Mouse (Mus musculus) testis, postnatal 14 days (tissue): Measurements from ENCODE around the gene Lima1.
"Not testable (repeated sequence)": the region's sequence is repeated elsewhere in the genome, so short reads cannot be mapped to it uniquely, and the experiment has no call there.

ENCODE experiments used
- DNase-seq: peaks from one replicate; pipeline ENCODE4 v3.0.0; 2021; ENCODE audit warnings: low spot score

Gene Lima1

DNA sequence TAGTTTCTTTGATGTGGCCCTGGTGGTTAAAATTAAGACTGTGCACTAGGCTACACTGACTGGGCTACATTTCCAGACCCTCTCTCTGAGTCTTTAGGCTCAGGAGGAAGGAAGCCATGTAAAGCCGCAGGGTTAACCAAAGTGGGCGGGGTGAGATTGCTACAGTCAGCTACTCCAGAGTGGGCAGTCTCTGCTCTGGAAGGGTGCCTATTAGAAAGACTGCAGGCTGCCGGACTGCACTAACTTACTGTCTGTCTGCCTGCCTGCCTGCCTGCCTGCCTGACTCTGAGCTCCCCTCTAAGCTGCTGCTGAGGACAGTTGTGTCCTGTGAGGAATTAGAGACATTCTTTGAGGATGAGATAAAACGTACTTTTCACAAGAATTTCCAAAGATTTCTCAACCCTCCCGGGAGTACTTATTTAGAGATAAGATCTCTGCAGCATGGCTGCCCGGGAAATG, 72.0 kb downstream of the Lima1 start:
- DNase-seq = no peak

- no peak for DNase-seq
Observed at GRCm38 (mm10) chr15:99801885-99802572, 73.2 kb downstream of the Lima1 start.

GRCm38 (mm10) chr15:99799706-99800105, 75.5 kb downstream of the Lima1 start:
- no peak for DNase-seq

- no peak for DNase-seq
Observed at GRCm38 (mm10) chr15:99797898-99798297, 77.4 kb downstream of the Lima1 start.

DNA sequence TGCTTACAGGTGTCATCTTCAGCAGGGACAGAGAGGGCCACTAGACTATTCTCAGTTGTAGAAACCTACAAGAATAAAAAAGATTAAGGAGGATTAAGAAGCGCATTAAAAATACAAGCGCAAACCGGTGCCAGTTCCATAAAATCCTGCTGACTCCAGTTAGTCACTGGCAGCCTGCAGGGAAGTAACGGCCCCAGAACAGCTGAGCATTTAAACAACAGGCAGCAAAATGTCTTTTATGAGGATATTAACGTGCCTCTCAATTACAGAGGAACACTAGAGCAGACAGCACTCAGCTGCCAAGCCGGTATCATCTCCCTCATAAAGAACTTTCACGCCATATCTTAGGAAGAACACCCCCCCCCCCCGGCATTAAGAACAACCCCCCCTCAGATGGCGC, 78.5 kb downstream of the Lima1 start:
- no peak for DNase-seq

- no peak for DNase-seq
Observed at GRCm38 (mm10) chr15:99796066-99796465, 79.2 kb downstream of the Lima1 start.

DNA sequence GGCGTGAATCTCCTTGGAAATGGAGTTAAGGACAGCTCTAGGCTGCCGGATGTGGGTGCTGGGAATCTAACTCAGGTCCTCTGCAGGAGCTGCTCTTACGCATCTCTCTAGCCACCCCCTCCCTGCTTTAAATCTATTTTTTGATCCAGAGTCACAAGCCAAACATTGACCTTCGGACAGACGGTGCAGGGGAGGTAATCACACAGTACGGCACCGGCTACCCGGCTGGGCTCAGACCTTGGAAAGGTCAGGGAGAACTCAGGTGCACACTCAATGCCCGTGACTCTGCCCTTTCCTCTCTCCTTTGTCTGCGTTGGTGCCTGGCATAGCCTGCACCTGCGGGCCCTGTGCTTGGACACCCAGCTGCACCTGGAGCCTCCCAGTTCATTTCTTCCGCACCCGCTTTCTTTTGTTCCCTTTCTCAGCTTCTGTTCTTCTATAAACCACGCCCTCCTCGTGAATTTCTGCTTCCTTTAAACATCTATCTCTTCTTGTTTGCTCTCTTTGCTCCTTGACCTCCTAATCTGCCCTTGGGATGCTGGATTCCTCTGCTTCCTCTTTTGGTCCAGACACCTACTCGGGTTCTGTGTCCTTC, 82.9 kb downstream of the Lima1 start:
- DNase-seq = no peak

DNA sequence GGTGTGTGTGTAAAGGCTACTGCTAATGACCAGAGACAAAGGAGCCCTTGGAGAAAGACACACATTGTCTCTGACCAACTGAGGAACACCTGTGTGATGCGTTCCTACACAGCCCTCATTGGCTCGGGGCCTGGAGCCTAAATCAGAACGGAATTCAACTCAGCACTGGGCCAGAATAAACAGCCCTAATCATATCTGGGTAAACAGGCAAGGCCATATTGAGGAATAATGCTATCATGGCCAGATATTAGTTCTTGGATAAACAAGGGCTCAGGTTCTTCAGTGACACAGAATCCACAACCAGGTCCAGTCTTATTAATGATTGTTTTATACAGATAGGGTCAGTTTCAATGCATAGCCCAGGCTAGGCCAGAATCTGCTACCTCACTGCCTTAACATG, 84.3 kb downstream of the Lima1 start:
- no peak for DNase-seq

DNA sequence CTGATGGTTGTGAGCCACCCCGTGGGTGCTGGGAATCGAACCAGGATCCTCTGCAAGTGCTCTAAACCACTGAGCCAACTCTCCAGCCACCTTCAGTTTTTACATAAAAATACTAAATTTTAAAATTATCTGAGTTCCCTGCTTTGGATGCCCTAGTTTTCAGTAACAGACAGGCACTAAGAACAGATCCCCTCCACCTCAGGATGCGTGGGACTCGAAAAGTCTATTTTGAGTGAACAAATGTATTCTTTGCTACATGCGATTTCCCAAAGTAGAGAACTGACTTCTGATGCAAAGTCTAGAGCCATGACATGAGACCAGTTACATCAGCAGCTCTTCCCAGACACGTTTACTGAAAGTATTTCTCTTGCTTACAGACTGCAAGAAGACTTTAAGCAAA, 84.8 kb downstream of the Lima1 start:
- DNase-seq = no peak

- DNase-seq = no peak
Observed at GRCm38 (mm10) chr15:99787625-99788120, 87.6 kb downstream of the Lima1 start.

GRCm38 (mm10) chr15:99778677-99779335, 96.5 kb downstream of the Lima1 start:
- no peak for DNase-seq

DNA sequence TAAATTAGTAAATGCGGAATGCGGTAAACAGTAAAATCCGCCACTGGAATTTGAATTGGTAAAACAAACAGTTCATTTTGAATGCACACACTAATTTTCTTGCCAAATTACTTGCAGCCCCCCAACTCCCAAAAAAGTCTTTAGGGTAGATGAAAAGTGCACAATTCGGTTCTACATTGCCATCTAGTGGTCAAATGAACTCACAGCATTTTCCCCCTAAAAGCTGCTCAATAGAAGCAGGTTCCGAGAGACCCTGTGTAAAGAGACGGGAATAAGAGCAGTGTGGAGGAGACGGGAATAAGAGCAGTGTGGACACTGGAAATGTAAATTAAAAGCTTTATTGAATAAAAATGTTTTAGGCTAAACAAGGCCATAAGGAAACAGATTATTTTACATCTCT, 97.1 kb downstream of the Lima1 start:
- DNase-seq = no peak

GRCm38 (mm10) chr15:99772925-99773324, 102.3 kb downstream of the Lima1 start:
- no peak for DNase-seq

DNA sequence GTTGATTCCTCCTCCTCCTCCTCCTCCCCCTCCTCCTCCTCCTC, 102.6 kb downstream of the Lima1 start, which contains the start of gene Cers5:
Gene Cers5, minus strand, starts transcription at position 5 of the 44 bp plus-strand sequence.
- not testable (repeated sequence) for DNase-seq

DNA sequence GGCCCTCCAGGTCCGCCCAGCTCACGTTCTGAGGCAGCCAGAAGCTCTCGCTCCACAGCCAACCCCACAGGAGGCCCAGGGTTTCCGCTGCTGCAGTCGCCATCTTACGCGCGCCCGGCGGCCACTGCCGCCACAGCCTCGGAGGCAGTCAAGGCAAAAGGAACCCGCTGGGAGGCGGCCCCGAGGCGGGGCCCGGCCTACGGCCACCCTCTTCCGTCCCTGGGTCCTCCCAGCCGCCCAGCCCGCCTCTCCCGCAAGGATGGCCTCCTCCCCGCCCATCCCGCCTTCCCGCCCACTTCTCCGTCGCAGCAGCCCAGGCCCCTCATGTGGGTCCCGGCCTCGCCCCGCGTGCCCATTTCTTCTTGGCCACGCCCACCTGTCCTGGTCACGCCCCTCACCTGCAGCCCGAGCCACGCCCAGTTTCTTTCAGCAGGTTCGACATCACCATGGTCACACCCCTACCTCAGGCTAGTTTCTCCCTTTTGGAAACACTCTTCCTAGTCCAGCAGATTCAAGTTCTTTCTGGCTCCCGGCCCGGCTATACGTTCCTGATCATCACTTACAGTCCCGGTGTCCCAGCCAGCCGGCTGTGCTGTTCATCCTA, 102.9 kb downstream of the Lima1 start:
- DNase-seq = peak; percentile 92

GRCm38 (mm10) chr15:99771601-99772276, 103.5 kb downstream of the Lima1 start:
- no peak for DNase-seq

DNA sequence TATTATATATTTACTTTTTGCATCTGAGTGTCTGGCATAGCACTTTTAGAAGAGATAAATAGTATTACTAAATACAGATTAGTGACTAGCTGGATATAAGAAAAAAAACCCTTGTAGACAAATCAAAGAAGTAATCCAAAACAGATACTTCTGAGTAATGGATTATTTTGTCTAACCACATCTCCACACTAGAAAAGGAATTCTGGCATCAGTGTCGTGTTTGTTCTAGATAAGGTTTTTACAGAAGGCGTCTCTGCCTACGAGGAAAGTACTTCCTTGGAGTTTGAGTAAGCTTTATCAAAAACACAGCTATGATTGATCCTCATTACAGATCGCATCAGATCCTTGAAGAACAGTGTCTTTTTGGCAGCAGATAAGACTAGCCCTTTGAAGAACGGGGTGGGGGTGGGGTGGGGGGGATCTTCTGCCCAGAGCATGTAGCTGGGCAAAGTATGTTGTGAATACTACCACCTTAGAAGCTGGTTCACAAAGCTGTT, 104.2 kb downstream of the Lima1 start:
- DNase-seq = no peak

- no peak for DNase-seq
Observed at GRCm38 (mm10) chr15:99768761-99769160, 106.5 kb downstream of the Lima1 start.

- no peak for DNase-seq
Observed at GRCm38 (mm10) chr15:99767467-99767866, 107.8 kb downstream of the Lima1 start.

DNA sequence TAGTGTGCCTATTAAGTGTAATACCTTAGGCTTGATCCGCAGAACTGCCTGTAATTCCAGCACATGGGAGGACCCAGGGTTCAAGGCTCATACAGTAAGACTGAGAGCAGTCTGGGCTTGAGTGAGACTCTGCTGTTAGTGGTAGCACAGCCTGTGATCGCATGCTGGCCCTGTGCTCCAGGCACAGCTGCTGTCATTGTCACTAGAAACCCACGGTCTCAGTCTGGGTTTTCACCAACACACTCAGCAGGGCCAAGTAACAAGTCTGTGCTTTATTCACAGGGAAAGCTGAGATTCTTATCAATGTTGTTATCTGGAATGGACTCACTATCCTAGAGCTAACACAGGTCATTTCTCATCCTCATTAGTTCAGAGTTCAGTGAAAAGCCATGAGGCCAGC, 121.1 kb downstream of the Lima1 start:
- DNase-seq = no peak

DNA sequence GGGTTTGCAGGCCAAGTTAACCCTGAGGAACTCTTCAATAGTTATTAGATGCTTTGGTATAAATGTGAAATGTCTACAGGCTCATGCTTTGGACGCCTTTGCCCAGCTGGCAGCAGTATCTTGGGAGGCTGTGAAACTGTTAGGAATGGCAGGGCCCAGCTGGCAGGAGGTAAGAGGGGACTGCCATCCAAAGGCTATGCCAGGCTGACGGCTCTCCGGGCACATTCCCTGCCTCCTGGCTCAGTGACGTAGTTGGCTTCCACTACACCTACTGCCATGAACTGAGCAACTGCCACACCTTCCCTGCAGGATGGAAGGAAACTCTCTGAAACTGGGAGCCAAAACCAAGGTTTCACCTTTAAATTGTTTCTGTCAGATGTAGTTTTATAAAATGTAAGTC, 135.0 kb downstream of the Lima1 start:
- no peak for DNase-seq

GRCm38 (mm10) chr15:99736675-99737074, 138.6 kb downstream of the Lima1 start:
- no peak for DNase-seq

DNA sequence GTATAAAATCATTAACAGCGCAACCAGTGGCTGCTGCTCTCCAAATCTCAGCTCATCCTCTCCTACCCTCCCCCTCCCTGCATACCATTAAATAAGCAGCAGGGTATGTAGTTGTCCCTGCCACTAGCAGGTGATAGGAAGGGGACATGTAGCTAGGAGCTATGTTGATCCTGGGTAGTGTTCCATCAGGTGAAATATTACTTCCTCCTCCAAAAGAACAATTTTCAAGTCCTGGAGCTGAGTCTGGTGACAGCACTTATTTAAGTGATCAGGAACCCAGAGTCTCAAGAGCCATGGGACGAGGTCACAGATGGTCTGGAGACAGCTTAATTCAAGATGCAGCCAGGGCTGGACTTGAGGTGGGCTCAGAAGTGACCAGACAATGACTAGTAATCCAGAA, 139.6 kb downstream of the Lima1 start:
- peak; percentile 100 for DNase-seq
